Mouse (Mus musculus) spleen, adult 12 weeks (tissue): ENCODE data around the gene Disc1.

Experiments used
- DNase-seq: peaks from one replicate; pipeline ENCODE4 v3.0.0; 2022; ENCODE audit warnings: low spot score

Gene Disc1

GRCm38 (mm10) chr8:125268181-125268705 is 214.2 kb downstream of the Disc1 start:
- no peak for DNase-seq

GRCm38 (mm10) chr8:125270292-125270691 is 216.3 kb downstream of the Disc1 start:
- DNase-seq, result no peak

DNA sequence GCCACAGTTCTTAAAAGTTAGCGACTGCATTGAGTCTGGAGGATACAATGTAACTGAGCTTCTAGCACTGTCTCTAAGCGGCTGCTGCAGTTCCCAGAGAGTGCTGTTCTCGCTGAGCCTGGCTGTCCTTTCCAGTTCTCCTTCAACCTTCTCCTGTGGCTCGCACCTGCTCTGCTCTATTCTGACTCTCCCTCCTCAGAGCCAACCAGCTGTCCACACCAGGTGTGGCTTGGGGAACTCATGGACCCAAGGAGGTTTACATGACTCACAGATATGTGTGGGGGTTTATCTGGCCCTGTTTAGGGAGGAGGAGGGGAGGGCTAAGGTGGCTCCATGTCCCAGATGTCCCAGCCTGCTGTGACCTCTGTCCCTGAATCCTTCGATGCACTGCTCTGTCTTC is 217.4 kb downstream of the Disc1 start:
- no peak for DNase-seq

GRCm38 (mm10) chr8:125272089-125272866 is 218.3 kb downstream of the Disc1 start:
- no peak for DNase-seq

- no peak for DNase-seq
These were observed 223.2 kb downstream of the Disc1 start for GRCm38 (mm10) chr8:125277071-125277682.

DNA sequence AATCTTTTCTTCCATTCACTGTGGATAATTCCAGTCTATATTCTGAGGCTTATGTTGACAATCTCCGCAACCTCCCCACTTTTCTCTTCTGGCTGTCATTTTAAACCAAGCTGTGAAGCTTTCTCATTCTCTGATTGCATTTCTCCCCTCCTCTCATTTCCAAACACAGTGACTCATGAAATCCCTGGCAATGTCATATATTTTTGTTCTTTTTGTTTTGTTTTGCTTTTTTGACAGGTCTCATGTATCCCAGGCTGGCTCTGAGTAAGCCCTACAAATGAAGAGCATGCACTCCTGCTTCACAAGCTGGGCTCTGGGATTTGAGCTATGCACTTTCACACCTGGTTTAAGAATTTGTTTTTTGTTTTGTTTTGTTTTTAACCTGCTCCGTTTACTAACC is 225.2 kb downstream of the Disc1 start:
- no peak for DNase-seq

DNA sequence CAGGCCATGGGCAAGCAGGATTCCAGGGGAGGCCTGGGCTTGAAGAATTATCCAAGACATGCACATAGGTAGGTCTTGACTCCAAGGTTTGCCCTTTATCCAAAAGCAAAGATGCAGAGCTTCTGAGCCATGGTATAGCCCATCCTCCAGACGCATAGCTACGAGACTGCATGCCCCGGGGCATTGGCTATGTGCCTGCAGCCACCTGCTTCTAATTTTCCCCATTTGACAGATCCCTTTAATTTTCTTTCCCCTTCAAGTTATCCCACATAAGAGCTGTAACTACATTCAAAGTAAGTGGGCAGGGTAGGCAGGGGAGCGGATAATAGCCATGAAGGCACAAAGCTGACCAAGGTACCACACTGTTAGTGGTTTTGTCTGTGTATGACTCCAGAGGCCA is 225.9 kb downstream of the Disc1 start:
- DNase-seq, result no peak

GRCm38 (mm10) chr8:125282531-125282930 is 228.5 kb downstream of the Disc1 start:
- DNase-seq, result no peak

- no peak for DNase-seq
These were observed 229.5 kb downstream of the Disc1 start for GRCm38 (mm10) chr8:125283542-125283941.

GRCm38 (mm10) chr8:125284875-125285274 is 230.9 kb downstream of the Disc1 start:
- DNase-seq, result no peak

GRCm38 (mm10) chr8:125285391-125285790 is 231.4 kb downstream of the Disc1 start:
- DNase-seq, result no peak

DNA sequence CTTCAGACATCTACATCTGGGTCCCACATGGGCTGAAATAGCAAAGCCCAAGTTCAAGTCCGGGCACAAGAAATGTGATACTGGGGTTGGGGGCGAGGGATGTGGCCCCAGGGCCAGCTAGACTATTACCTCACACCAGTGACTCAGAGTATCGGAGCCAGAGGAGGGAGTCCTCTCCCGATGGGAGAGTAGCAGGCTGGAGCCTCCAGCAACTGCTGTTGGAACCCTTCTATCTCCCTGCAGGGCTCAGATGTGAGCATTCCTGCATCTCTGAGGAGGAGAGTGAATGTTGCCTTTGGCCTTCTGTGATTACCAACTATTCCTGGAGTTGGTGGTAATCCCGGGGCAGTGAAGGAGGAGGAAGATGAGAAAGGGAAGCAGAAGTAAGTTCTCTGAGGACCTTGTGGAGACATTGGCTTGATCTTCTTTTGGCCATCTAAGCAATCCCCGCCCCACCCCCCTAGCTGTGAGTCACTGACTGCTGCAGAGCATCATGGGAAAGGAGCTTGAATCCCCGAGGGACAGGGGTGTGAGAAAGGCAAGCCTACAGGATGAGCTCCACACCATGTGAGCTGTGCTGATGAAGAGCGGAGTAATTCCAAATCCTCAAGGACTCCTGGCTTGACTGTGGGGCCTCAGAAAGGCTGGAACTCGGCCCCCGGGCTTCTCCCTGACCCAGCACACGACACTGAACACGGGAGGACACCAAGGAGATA is 232.1 kb downstream of the Disc1 start:
- DNase-seq, result no peak

DNA sequence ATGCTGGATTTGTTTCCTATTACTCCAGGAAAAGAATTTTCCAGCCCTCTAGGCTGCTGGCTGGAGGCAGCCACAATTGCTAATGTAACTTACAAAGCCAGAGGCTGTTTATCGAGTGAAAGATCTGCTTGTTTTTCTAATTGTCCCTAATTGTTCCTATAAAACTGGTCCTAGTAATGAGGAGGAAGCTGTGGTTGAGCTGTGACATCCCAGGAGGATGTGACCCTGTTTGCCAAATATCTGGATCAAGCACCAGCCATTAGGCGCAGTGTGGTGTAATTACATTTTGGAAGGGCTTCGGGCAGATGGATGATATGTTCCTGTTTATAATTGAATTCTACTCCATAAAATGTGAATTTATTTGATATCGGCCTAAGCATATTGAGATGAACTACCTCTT is 233.3 kb downstream of the Disc1 start:
- no peak for DNase-seq

- no peak for DNase-seq
These were observed 233.9 kb downstream of the Disc1 start for GRCm38 (mm10) chr8:125287841-125288341.

GRCm38 (mm10) chr8:125291506-125291905 is 237.5 kb downstream of the Disc1 start:
- DNase-seq, result no peak

DNA sequence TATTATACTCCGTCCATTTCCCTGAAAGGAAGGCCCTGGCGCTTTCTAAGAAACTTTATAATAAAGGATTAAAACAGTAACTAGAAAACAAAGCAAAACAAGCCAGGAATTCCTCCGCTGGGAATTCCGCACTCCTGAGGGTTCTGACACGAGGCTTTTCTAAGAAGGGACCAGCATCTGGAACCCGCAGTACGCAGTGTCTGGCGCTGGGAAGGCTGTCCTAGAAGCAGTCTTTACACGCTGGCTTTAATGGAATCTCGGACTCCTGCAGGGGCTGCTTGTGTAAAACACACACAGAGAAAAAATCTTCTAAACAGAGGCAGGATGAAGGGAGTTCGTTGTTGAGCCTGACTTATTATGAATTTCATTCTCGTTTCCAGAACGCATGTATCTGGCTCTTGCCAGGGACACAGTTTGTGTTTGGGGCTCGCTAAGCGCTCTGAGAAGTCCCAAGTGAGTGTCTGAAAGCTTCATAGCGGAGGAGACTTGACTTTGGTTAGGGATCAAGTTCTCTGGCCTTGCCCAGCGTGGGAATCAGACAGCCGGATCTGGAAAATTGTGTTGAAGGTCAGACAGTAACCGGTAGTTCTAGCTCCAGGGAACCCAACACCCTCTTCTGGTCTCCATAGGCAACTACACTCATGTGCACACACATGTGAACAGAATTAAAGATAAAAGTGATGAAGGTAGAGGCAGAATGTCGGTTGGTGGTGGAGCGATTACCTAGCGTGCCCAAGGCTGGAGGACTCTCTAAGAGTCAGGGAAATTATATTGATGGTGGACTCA is 238.1 kb downstream of the Disc1 start:
- no peak for DNase-seq

DNA sequence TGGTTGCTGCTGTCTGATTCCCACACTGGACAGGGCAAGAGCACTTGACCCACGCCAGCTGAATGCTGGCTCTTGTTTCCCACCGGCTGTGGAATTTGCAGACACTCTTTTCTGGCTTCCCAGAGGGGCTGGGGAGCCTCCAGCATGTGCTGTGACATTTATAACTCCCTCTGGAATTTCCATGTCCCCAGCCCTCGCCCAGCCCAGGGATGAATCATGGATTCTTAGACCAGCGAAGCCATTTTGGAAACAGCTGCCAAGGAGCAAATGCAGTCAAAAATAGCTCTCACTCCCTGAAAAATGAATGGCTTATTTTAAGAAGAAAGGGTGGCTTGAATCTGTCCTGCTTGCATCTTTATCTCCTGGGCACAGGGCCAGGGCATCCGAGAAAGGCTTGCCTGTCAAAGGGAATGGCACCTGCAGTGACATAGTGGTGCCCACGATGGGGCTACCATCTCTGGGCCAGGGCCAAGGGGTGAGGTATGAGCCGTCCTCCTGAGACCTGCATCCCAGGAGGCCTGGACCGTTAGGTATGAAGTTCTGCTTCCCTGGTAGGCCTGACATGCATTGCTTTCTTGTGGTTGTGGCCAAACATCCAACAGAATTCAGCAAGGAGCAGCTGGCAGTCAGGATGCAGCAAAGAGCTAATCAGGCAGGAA is 239.1 kb downstream of the Disc1 start:
- no peak for DNase-seq

DNA sequence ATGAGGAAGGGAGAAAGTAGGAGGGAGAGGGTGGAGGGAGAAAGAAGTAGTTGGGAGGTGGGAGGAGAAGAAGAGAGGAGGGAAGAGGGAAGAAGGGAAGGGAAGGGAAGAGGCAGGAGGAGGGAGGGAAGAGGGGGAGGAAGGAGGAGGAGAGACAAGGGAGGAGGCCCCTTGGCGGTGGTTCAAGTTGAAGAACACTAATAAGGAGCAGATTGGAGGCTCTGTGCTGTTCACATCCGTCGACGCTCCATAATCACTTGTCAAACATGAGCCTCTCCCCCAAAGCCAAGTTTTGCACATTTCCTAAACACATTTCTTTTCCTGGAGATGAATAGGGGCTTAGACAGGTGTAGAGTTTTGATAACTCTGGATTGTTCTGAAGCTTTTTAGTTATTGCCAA is 245.3 kb downstream of the Disc1 start:
- no peak for DNase-seq

- DNase-seq, result no peak
These were observed 248.0 kb downstream of the Disc1 start for GRCm38 (mm10) chr8:125301931-125302361.

GRCm38 (mm10) chr8:125306665-125307064 is 252.7 kb downstream of the Disc1 start:
- no peak for DNase-seq

DNA sequence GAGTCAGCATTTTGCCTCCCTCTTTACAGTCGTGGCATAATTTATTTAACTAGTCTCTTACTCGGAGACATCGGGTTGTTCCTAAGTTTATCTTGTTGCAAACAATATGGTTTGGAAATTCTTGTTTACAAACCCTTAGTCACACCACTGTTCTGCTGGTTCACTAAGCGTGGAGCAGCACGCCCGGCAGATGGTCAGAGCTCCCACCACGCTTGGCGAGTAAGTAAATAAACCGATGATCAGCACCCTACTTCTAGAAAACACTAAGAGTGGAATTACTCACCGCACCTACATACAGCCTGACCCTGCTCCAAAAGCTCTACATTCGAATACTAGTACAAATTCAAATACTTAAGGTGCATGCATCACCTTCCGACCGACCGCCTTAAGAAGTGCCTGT is 256.0 kb downstream of the Disc1 start:
- no peak for DNase-seq
